Mouse (Mus musculus) intestine, embryonic 14.5 days (tissue): ENCODE measurements around the gene Dnajc3. TPM values are rescaled to one million over a fixed set of nuclear protein-coding genes. Genes with fewer than 3 reads are reported as not detected.
"Not testable (repeated sequence)": the region's sequence is repeated elsewhere in the genome, so short reads cannot be mapped to it uniquely, and the experiment has no call there.

Experiments used
- ATAC-seq: fragments of 200-750 bp; cut with Nextera tagmentation; replicated peaks from 2 replicates; pipeline ENCODE4 v1.8.0; 2017; ENCODE audit warnings: low read depth, moderate number of reproducible peaks, moderate TSS enrichment, moderate library complexity; ENCODE audit not compliant: low FRiP score, low TSS enrichment
- DNase-seq: peaks from one replicate; pipeline ENCODE4 v3.0.0-alpha.2; 2018; ENCODE audit warnings: low spot score
- H3K27ac ChIP-seq: fragments of 300-500 bp; sonication (generic); 2 replicates; pipeline ENCODE4 v1.5.1; 2014; ENCODE audit warnings: low read depth, mild to moderate bottlenecking, control low read depth
- H3K27me3 ChIP-seq: fragments of 300-500 bp; sonication (generic); replicated peaks from 2 replicates; pipeline ENCODE4 v1.6.1; 2014; ENCODE audit warnings: low read length, control low read depth; ENCODE audit not compliant: control insufficient read depth, insufficient read depth
- H3K36me3 ChIP-seq: fragments of 300-500 bp; sonication (generic); 2 replicates; pipeline ENCODE4 v1.6.1; 2014; ENCODE audit warnings: low read length, control low read depth; ENCODE audit not compliant: control insufficient read depth, insufficient read depth
- H3K4me1 ChIP-seq: fragments of 300-500 bp; sonication (generic); replicated peaks from 2 replicates; pipeline ENCODE4 v1.6.1; 2014; ENCODE audit warnings: low read length, control low read depth, mixed read lengths; ENCODE audit not compliant: control insufficient read depth, insufficient read depth
- H3K4me2 ChIP-seq: fragments of 300-500 bp; sonication (generic); 2 replicates; pipeline ENCODE4 v1.6.1; 2014; ENCODE audit warnings: low read length
- H3K4me3 ChIP-seq: fragments of 300-500 bp; sonication (generic); 2 replicates; pipeline ENCODE4 v1.5.1; 2014; ENCODE audit warnings: low read depth, low read length, control low read depth, mixed read lengths
- H3K9ac ChIP-seq: fragments of 300-500 bp; sonication (generic); 2 replicates; pipeline ENCODE4 v1.6.1; 2014; ENCODE audit warnings: mild to moderate bottlenecking, low read length
- H3K9me3 ChIP-seq: fragments of 300-500 bp; sonication (generic); 2 replicates; pipeline ENCODE4 v1.6.1; 2016; ENCODE audit warnings: low read length, control low read depth; ENCODE audit not compliant: control insufficient read depth
- WGBS: fragments of 180-500 bp; shearing (Covaris S2); extraction: QIAGEN DNeasy Blood & Tissue Kit; methylation state at CpG from one replicate; pipeline ENCODE4 v1.1.7; 2014; 5-methylcytosine and 5-hydroxymethylcytosine counted together
- polyA plus RNA-seq: library from polyadenylated mRNA; unstranded; fragments of >200 nt; fragmentation: Nextera tagmentation; extraction: Ambion mirVana; gene quantifications from 2 replicates; pipeline ENCODE4 v1.2.1, GENCODE M21; 2014

The Dnajc3 gene
- polyA plus RNA-seq, 1 experiment from 2014 or later = 40.9 TPM

DNA sequence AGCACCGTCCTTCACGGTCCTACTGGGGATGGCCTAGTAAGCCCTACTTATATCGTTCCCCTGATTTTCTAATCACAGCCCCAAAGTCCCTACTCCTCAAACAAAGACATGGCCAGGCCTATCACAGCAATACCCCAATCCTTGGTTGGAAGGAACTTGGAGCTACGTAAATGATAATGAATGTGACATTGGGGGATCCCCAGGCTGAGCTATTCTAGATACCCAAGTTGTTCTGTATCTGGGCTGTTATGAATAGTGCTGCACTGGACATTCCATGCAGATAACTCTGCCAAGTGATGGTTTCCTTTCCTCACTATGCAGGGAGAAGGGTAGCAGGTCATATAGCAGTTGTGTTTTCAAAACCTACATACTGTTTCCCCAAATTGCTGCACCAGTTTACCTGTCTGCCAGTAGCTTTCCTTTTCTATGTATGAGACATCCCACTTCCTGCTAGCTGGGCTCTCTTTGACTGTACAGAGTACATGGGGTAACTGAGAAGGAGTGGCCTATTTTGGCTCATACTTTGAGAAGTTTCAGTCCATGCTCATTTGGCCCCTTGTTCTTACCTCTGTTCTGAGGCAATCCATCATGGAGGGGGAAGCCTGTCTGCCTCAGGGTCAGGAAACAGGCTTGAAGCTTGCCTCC lies 27.7 kb downstream of the Dnajc3 start:
- Histone ChIP-seq H3K9ac (no peak overlapping the region), H3K27me3 (no peaks in the 10 kb centered on the region), H3K4me2 (no peak overlapping the region), H3K4me1 (no peaks in the 10 kb centered on the region), H3K27ac (no peak overlapping the region), H3K36me3 (peaks cover 54% of the 10 kb centered on the region), H3K9me3 (no peaks in the 10 kb centered on the region), H3K4me3 (no peak overlapping the region)
- no peak for DNase-seq
- ATAC-seq = no peak
- WGBS = 91% methylated on average over 4 of the region's 4 CpGs

DNA sequence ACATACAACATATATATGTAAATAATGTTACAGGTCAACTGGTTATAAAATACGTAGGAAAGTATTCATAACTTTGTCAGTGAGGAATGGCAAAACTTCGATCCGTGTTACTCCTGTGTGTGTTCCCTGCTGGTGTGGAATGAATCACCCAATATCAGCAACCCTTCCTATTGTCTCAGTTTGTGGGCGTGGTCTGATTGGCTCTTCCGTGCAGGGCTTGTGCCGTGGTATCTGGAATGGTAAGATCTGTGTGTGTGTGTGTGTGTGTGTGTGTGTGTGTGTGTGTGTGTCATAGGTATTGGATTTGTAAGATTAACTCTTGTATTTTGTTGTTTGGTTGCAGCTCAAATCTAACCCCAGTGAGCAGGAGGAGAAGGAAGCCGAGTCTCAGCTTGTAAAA lies 29.9 kb downstream of the Dnajc3 start:
- Histone ChIP-seq H3K27ac (no peak overlapping the region), H3K27me3 (no peaks in the 10 kb centered on the region), H3K4me3 (no peak overlapping the region), H3K4me1 (no peaks in the 10 kb centered on the region), H3K36me3 (peaks cover 56% of the 10 kb centered on the region), H3K4me2 (no peak overlapping the region), H3K9me3 (no peaks in the 10 kb centered on the region), H3K9ac (no peak overlapping the region)
- ATAC-seq (no peak), DNase-seq (no peak)
- 86% methylated on average over 7 of the region's 7 CpGs for WGBS

DNA sequence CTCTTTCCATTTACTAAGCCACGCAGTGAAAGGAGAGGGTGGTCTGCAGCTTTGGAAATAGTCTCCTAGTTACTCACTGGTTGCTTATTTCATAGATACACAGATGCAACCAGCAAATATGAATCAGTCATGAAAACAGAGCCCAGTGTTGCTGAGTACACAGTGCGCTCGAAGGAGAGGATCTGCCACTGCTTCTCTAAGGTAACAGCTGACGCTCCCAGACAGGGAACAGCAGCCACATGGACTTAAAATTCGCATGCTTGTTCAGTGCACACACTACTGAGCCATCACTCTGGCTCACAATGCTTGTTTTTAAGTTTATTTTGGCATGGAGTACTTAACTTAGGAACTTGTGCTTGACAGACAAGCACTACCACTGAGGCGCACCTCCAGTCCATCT lies 34.5 kb downstream of the Dnajc3 start:
- DNase-seq (no peak), ATAC-seq (no peak)
- no peaks in the 10 kb centered on the region for H3K27me3 ChIP-seq
- no peak overlapping the region for H3K27ac ChIP-seq
- no peaks in the 10 kb centered on the region for H3K4me1 ChIP-seq
- H3K4me2 ChIP-seq = no peak overlapping the region
- H3K9me3 ChIP-seq = no peaks in the 10 kb centered on the region
- no peak overlapping the region for H3K4me3 ChIP-seq
- peaks cover 92% of the 10 kb centered on the region for H3K36me3 ChIP-seq
- no peak overlapping the region for H3K9ac ChIP-seq
- 94% methylated on average over 6 of the region's 6 CpGs for WGBS

DNA sequence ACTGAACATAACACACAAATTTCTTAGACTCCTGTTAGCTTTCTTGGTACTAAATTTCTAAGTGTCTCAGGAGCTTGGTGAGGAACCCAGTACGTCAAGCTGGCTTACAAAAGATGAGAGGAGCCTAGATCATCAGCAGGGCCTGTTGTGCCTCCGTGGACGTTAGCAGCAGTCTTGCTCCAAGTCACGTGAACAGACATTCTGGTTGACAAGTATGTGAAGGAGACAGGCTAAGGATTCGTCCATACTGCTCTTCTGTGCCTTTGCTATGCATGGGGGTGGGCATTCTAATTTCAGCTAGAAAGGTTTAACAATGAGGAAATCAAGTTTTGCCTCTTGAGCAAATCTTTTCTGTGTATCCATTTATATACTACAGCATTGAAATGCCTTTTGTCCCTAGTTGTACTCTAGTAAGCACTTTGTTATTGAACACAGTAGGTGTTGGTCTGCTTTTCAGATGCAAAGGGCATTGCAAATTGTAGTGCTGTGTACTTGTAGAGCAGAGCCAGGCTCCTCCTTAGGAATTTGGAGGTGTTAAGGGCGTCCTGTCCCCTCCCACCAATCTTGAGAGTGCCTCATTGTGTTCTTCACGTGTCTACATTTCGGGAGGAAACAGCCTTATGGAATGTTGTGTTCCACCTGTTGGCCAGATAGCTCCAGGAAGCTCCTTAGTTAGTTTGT lies 39.5 kb downstream of the Dnajc3 start:
- DNase-seq = no peak
- peaks cover 90% of the 10 kb centered on the region for H3K36me3 ChIP-seq
- no peak overlapping the region for H3K4me3 ChIP-seq
- H3K27me3 ChIP-seq = no peaks in the 10 kb centered on the region
- H3K9ac ChIP-seq = no peak overlapping the region
- H3K4me1 ChIP-seq = no peaks in the 10 kb centered on the region
- no peak overlapping the region for H3K4me2 ChIP-seq
- no peak for ATAC-seq
- 79% methylated on average over 8 of the region's 8 CpGs for WGBS
- no peak overlapping the region for H3K27ac ChIP-seq
- H3K9me3 ChIP-seq = no peaks in the 10 kb centered on the region

DNA sequence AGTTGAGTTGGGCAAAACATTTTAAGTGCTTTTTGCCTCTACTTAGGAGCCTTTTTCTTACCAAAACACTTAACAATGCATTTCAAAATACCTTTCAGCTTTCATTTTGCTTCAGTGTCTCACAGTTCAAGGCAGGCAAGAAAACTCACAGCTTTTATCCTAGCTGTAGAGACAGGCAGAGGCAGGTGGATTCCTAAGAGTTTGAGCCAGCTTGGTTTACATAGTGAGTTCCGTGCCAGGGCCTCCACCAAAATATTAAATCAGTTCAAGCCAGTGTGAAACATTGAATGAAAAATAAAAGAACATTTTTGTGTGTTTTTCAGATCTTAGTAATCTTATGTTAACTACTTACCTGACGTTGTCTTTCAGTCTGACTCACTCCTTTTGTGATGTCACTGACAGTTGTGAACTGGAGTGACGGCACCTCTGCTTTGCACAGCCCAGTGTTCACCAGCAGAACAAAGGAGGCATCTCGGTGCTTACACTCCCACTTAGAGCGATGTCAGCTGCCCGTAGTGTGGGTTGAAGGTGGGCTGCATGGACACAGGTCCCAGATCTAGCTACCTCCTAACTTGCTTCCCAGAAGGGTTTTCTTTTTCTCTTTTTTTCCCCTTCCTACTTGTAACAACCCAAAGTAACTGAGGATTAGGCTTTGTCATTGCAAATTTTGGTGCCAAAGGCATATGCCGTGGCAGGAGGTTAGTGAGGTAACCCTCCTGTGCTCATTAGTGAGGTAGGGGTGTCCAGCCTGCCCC lies 42.0 kb downstream of the Dnajc3 start:
- no peak for DNase-seq
- WGBS = 84% methylated on average over 7 of the region's 7 CpGs
- H3K4me1 ChIP-seq = no peaks in the 10 kb centered on the region

DNA sequence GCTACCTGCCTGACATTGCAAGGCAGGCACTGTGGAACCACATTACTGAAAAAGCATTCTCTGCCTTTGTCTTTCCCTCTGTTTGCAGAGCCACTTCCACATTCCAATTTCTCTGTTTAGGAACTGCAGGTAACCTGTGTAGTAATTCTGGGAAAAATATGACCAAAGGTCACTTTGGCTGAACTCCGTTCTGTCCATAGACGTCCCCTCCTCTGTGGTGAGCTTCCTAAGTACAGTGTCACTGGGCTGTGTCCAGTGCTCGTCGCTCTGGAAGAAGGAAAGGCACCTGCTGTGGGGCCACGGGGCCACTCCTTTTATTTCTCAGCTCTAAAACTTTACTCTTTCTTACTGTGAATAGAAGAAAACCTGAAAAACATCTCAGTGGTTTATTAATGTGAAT lies 42.6 kb downstream of the Dnajc3 start:
- peaks cover 80% of the 10 kb centered on the region for H3K36me3 ChIP-seq
- no peak for ATAC-seq

More for the DNA sequence above, 42.0 kb downstream of the Dnajc3 start:
- peaks cover 80% of the 10 kb centered on the region for H3K36me3 ChIP-seq
- no peak for ATAC-seq
- H3K9ac ChIP-seq = no peak overlapping the region
- H3K27me3 ChIP-seq = no peaks in the 10 kb centered on the region
- no peak overlapping the region for H3K4me2 ChIP-seq
- no peak overlapping the region for H3K4me3 ChIP-seq
- H3K27ac ChIP-seq = no peak overlapping the region
- H3K9me3 ChIP-seq = no peaks in the 10 kb centered on the region

DNA sequence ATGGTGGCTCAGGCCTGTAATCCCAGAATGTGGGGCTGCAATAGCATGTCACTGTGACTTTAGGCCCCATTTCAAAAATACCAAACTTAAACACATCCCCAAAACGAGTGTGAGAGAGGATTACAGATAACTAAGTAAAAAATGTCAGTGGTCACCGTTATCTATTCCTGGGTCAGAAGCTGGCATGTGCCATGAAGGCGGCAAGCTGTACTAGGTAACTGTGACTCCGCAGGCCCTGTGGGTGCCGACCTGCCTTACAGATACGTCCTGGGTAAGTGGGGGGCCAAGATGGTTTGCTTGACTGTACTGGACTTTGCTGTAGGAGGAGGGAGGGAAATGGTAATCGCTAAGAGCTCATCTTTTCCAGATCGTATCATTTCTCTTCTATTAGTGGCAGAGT lies 43.1 kb downstream of the Dnajc3 start:
- H3K4me2 ChIP-seq = no peak overlapping the region

More for the DNA sequence above, 42.6 kb downstream of the Dnajc3 start:
- H3K4me3 ChIP-seq = no peak overlapping the region
- no peak overlapping the region for H3K27ac ChIP-seq
- 77% methylated on average over 5 of the region's 5 CpGs for WGBS
- H3K4me1 ChIP-seq = no peaks in the 10 kb centered on the region
- DNase-seq = no peak
- no peak overlapping the region for H3K9ac ChIP-seq
- H3K9me3 ChIP-seq = no peaks in the 10 kb centered on the region
- no peak overlapping the region for H3K4me2 ChIP-seq
- H3K27me3 ChIP-seq = no peaks in the 10 kb centered on the region

DNA sequence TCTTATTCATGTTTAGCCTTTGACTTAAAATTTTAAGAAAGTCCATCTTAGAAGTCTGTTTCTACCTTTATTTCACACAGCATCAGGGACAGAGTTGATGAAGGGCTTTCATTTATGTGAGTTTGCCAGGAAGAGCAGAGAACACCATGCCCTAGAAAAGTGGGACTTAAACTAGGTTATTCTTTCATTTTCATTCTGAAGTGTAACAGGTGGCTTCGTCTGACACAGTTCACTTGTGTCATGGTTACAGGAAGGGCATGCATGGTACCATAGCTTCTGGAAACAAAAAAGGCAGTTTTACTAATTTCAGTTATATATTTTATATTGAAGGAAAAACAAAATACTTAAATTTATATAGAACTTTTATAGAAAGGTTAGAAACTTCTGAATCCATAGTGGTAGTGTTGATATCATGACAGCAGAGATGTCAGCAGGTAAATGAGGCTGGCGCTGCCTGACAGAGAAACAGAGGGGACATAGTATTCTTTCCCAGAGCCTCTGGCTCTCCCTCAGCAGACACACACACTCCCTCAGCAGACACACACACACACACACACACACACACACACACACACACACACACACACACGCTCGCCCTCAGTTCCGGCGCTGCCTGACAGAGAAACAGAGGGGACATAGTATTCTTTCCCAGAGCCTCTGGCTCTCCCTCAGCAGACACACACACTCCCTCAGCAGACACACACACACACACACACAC lies 44.1 kb downstream of the Dnajc3 start:
- H3K4me3 ChIP-seq, DNase-seq, H3K27me3 ChIP-seq, H3K4me2 ChIP-seq, H3K9me3 ChIP-seq, H3K27ac ChIP-seq, H3K4me1 ChIP-seq, H3K9ac ChIP-seq, ATAC-seq: not testable (repeated sequence)
- WGBS = 78% methylated on average over 6 of the region's 6 CpGs
- H3K36me3 ChIP-seq = peaks cover 72% of the 10 kb centered on the region

More for the DNA sequence above, 43.1 kb downstream of the Dnajc3 start:
- Histone ChIP-seq H3K4me1 (no peaks in the 10 kb centered on the region), H3K27ac (no peak overlapping the region), H3K9me3 (no peaks in the 10 kb centered on the region), H3K36me3 (peaks cover 80% of the 10 kb centered on the region), H3K27me3 (no peaks in the 10 kb centered on the region), H3K4me3 (no peak overlapping the region), H3K9ac (no peak overlapping the region)
- 86% methylated on average over 8 of the region's 8 CpGs for WGBS
- DNase-seq = no peak
- no peak for ATAC-seq
